Mouse (Mus musculus) adrenal gland, adult 2 months (tissue): Measurements from ENCODE around the gene Hilpda. TPM values are rescaled to one million over a fixed set of nuclear protein-coding genes. Genes with fewer than 3 reads are reported as not detected.
A peak's percentile ranks its signal among the peaks of the same experiment; 100 is the strongest.

Experiments
- DNase-seq: peaks from one replicate; pipeline ENCODE4 v3.0.0; 2021
- polyA plus RNA-seq: library from polyadenylated mRNA; depleted of rRNA; stranded (reverse); fragments of >200 nt; gene quantifications from 2 replicates; pipeline ENCODE4 v1.2.3, GENCODE M21; 2012
- total RNA-seq, 2 experiments: library from RNA; stranded (reverse); gene quantifications; 2 replicates each; pipeline ENCODE4 v1.2.3; 2021

Gene Hilpda
- total and polyA plus RNA-seq, 3 experiments = 2.6 to 10.0 (median 6.8) TPM

DNA sequence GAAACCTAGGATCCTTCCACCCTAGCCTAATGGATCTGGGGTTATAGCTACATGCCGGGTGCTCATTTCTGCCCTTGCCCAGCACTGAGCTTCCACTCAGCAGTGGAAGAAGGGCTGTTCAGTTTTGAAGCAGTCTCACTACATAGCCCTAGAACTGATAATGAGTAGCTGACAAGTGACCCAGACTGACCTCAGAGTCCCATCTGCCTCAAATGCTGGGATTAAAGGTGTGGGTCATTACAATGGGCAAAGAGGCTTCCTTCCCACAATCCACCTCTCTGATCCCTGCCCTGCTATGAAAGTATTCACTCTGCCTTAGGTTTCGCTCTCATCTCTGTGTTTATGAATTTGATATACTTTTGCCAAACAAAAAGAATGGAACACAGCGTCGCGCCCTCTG, 4.5 kb downstream of the Hilpda start:
- DNase-seq = no peak

DNA sequence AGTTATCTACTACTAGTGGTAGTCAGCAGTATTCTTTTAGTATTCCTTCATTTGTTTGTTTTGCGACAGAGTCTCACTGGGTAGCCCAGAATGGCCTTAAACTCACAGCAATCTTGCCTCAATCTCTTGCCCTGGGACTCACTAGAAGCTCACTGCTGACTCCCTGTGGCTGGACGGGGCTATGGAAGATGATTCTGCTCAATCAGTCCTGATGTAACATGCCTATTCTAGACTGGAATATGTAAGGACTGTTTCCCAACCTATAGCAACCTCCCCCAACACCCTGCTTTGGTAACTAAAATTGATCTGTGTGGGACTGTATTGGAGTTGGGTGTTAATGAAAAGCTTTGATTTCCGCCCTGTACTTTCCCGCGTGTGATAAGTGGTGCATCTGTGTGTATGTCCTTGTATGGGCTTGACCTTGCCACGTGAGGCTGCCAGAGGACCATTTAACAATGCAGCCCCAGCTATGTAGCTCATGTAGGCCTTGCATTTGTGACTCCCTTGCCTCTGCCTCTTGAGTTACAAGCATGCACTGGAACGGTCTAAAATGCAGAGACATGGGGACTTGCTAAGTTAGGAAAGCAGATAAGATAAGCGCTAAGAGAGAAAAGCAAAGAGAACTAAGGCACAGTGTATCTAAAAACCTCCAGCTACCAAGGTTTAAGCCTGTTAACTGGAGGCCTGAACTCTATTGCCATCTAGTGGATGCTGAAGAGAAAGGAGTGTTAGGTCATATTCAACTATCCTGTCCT, 6.4 kb downstream of the Hilpda start:
- peak; percentile 51 for DNase-seq

DNA sequence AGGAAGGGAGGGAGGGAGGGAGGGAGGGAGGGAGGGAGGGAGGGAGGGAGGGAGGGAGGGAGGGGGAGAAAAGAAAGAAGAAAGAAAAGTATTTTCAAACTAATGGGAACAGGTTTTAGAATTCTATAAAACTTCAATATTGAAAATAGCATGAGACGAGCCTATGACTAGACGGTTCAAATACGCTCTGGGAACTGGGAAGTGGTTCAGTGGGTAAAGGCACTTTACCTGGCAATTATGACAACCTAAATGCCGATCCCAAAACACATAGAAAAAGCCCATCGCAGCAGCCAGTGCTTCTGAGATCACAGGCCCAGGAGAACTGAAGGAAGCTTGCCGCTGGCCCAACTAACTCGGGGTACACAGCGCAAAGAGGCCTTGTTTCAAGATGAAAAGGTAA, 7.0 kb downstream of the Hilpda start, which contains the start of gene Fam71f2:
Gene Fam71f2 (plus strand): TSS at position 301 of the 400 bp plus-strand sequence.
- DNase-seq = no peak

DNA sequence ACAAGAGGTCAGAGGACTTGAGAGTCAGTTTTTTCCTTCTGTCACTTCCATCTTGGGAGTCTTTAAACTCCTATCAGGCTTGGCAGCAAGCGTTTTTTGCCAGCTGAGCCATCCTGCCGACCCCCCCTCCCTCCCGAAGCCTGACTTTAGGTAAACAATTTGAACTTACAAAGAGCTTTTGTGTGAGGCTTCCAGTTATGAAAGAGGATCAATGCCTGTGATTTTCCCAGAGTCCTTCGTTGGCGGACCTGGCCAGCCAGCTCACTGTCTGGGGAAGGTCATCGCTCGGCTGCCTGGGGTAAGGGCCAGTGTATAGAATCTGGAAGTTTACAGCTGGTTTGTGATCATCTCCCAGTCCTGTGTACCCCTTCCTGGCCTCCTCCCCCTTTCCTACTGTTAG, 8.4 kb downstream of the Hilpda start:
- DNase-seq = no peak

DNA sequence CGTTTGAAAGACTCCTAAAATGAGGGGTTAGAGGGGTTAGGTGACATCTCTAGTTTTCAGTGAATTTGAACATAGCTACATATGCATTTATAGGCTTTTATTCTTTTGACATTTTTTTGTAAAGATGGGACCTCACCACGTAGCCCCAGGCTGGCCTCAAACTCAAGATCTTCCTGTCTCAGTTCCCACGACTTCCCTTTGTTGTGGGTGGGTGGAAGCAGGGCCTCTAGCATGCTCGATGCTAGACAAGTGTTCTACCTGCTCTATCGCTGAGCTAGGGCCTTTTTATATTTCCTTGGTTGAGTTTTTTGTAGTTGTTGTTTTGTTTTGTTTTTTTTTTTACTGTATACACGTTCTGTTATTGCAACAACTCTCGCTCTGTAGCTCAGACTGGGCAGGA, 14.6 kb downstream of the Hilpda start:
- DNase-seq = no peak

DNA sequence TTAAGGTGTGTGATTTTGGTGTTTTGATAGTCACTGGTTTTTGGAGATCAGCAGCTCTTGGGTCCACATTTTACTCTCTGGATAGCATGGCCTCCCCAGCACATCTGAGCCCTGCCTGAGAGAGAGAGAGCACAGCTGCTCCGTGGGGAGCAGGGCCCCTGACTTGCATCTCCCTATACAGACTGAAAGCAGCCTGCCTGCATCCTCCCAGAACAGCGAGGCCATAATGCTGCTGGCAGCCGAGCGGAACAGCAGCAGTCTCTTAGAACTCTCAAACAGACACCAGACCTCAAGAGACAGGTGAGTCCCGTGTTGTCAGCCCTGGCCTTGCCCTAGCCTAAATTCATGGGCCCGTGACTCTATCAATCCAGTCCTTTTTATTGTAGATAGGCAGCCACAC, 15.2 kb downstream of the Hilpda start:
- no peak for DNase-seq

DNA sequence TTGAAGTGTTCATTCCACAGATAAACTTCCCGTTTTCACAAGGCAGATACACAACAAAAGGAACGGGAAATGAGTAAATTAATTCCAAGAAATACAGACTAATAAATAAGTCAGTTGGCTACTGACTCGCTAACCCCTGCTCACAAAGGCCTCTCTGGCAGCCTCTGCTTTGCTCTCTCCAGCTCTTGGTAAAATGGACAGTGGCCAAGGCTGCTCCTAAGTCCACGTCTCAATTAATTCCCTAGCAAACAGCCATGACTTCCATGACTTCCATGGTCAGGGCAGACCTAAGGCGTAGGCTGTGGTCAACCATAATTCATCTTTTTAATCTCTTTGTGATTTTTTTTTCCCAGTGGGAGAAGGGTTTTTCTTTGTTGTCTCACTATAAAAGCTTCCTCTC, 15.7 kb downstream of the Hilpda start:
- DNase-seq = peak; percentile 39

DNA sequence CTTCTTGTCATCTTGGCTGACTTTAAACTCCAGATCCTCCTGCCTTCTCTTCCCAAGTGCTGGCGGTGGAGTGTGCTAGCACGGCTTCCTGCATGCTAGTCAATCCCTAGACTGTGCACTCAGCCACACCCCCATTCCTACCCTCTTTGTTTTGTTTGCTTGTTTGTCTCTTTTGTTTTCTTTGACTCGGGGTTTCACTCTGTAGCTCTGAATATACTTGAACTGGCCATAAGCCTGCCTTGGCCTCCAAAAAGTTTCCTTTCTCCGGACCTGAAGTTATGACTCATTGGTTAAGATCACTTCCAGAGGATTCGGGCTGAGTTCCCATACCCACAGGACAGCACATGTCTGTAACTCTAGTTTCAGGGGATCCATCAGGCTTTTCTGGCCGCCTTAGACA, 16.4 kb downstream of the Hilpda start:
- no peak for DNase-seq

DNA sequence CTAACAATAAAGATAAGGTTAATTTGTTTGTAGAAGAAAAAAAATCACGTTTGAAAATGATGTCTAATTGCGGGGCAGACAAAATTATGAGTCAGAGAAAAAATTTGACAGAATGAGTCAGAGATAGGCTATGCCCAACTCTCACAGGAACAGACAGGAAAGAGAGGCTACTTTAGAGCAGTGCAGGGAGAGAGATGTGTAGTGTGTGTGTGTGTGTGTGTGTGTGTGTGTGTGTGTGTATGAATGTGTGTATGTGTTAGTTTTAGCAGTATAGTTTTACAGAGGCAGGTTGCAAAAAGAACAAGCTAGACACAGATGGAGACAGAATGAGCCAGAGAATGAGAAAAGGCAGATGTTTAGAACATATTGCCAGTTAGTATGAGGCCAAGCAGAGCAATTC, 26.8 kb downstream of the Hilpda start:
- DNase-seq = no peak

DNA sequence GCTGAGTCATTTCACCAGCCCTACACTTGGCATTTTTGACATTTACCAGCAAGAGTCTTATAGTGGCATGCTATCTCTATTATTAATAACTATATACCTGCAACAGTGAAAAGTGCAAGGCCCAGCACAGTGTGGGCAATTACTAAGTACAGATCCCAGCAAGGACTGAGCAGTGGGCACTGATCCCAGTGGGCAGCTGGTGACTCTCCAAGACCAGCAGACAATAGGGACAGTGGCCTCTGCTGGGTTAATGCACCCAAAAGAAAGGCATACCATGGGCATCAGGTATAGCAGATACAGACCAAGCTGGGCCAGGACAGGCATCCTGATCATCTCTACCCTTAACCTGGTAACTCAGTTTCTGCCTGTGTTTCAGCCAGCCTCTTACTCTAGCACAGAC, 31.0 kb downstream of the Hilpda start:
- no peak for DNase-seq

DNA sequence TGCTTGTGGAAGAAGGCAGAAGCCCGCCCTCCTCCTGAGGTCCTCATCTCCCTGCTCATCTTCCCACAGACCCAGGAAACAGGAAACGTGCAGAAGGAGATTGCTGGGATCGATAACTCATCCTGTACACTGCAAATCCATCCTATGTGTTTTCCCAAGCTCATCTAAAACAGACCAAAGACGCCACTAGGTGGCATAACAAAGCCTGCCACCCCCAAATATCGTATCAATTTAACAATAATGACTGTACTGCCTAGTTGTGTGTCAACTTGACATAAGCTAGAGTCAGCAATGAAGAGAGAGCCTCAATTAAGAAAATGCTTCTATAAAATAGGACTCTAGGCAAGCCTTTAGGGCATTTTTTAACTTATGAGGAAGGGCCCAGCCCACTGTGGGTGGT, 31.4 kb downstream of the Hilpda start:
- no peak for DNase-seq

DNA sequence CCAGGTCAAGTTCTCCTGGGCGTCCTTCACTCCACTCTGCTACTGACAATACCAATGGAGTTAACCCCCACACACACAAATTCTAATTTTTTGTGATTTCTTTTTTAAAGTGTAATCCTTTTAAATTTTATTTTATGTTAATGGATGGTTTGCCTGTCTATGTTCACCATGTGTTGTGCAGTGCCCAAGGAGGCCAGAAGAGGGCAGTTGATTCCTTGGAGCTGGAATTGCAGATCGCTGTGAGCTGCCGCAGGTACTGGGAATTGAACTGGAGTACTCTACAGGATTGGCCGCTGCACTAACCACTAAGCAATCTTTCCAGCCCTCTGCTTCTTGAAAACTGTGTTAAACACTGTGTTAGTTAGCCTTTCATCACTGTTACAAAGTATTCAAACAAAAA, 33.2 kb downstream of the Hilpda start:
- no peak for DNase-seq

DNA sequence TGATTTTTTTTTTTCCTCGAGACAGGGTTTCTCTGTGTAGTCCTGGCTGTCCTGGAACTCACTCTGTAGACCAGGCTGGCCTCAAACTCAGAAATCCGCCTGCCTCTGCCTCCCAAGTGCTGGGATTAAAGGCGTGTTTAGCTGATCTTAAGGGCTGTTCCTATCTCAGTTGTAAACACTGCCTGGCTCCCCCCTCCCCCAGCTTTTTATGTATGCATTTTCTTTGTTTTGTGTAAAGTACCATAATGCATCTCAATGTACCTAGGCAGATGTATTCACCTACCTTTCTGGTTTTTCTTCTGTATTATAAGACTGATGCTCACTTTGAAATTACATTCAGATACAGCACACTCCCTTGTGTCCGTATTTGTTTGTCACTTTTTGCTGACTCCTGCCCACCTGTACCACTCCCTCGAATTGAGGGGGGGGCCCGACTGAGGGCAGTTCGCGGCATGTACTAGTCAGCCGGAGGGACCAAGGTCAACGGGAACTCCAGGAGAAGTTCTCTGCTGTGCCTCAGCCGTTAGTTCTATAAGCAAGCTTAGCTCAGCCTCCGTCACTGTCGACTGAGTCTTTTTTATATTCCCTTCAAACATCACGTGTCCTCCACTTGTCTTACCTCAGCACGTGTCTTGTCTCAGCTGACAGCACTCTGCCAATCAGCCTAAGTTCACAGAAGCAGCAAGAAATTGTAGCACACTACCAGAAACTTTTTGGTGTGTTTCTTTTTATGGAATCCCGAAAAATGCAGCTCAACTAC, 36.7 kb downstream of the Hilpda start:
- no peak for DNase-seq

DNA sequence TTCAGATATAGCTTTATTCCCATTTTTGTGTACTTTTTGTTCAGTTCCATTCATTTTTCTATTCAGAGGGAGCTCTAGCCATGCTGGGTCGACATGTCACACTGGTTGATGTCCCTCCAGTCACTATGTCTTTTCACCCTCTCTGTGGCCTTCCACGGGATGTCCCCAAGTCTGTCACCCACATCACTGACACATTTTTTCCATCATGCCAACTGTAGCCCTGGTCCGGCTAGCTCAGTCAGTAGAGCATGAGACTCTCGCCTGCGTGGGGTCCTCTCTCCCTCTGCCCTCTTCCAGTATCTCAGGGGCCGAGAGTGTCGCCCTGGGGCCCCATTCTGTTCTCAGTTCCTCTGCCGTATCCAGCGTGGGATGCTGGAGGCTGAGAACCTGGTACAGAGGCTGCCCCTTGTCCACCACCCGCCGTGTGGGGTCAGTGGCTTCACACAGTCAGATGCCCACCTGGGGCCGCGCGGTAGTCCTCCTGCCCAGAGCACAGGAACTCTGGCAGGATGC, 41.5 kb downstream of the Hilpda start:
- no peak for DNase-seq

DNA sequence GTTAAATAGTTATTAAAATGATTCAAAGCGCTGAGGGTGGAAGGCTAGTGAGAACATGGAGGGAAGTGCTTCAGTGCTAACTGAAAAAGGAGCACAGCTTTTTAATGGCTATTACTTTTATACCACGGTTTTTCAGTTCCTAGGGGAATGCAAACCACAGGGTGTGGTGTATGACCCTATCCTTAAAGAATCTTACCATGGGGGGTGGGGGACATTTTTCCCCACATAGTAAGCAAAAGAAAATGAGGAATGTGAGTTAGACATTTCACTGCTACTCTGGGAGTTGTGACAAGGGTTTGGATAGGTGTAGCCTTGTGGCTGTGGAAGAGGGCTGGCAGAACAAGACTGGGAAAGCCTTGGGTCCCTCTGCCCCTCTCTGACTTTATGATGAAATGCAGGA, 45.0 kb downstream of the Hilpda start:
- DNase-seq = no peak

DNA sequence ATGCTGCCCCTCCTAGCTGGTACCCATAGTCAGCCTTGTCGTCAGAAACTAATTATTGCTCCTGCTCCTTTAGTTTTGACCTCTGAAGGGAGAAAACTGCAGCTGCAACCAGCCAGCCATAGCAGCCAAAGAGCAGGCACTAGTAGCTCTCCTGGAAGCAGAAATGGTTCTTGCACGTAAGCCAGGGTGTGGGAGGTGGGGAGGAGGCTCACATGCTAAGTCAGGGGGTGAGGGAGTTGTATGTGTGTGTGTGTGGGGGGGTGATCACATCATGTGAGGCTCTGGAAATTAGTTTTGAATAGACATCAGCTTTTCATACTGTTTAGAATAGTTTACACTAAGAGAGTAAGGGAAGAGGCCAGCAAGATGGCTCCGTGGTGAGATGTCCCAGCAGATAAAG, 45.7 kb downstream of the Hilpda start:
- no peak for DNase-seq

DNA sequence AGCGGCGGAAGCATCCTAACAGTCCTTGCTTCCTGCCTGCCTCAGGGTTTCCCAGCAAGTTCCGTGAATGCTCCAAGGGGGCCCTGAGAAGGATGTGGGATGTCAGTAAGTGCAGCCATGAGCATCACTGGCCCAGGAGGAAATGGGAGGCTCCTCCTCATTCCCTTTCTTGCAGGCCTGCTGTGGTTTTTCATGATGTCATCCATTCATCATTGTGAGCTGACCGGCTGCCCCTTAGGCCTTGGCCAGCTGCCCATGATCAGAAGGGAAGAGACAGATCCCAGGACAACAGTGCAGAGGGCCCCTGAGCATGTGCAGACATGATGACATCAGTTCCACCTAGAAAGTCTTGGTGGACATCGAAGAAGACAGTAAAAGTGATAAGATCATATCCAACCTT, 46.6 kb downstream of the Hilpda start, which contains the start of gene Fam71f1:
Gene Fam71f1 (plus strand): TSS at position 262 of the 400 bp plus-strand sequence.
- DNase-seq = peak; percentile 80

DNA sequence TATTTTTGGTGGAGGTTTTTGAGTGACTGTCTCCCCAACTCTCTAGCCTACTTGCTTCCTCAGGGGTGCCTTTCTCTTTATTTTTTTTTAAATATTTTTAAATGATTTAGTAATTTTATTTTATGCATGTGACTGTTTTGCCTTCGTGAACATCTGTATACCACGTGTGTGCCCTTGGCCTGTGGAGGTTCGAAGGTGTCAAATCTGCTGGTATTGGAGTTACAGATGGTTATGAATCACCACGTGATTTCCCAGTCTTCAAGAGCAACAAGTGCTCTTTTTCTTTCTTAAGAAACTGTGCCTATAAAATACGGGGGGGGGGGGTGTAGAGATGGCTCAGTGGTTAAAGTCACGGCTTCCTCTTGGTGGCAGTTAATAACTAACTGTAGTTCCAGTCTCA, 49.3 kb downstream of the Hilpda start:
- no peak for DNase-seq

DNA sequence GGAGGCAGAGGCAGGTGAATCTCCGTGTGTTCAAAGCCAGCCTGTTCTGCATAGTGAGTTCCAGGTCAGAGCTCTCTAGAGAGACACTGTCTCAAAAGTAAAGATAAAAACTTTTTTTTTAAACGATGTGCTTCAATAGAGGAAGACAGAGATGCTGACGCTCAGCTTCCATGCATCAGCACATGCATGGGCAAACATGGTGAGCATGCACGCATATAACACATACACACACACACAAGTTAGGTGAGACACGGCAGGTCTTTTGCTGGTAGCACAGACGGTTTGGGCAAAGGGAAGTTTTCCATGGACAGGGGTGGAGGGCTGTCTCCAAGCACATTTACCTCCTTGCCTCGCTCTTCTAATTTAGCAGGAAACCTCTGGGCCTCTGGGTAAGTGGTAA, 49.9 kb downstream of the Hilpda start:
- DNase-seq = no peak

DNA sequence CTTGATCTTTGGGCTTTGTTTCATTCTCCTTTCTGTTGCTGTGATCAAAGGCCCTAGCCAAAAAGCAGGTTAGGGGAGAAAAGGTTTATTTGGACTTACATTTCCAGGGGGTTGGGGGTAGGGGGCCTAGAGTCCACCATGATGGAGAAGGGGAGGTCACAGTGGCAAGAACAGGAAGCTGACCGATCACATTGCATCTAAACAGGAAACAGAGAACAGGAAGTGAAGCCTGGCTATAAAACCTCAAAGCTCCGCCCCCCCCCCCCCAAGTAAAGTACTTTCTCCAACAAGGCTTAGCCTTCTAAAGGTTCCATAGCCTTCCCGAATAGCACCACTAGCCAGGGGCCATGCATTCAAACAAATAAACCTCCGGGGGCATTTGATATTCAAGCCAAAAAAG, 50.4 kb downstream of the Hilpda start:
- DNase-seq = no peak
